Mouse (Mus musculus): ENCODE results near the gene Depdc5. TPM values are rescaled to one million over a fixed set of nuclear protein-coding genes. Genes with fewer than 3 reads are reported as not detected.
"Not testable (repeated sequence)": the region's sequence is repeated elsewhere in the genome, so short reads cannot be mapped to it uniquely, and the experiment has no call there.

The Depdc5 gene
- total RNA-seq (2021), result 10 to 100 TPM; 13.3 to 15.6 TPM
- long read RNA-seq, experiment 1, partial matches to known transcripts, result 5 of 12 reads
- long read RNA-seq, experiment 1, other reads (novel, unspliced or antisense), result 7 of 12 reads
- long read RNA-seq, experiment 2, partial matches to known transcripts, result 2 of 6 reads
- long read RNA-seq, experiment 2, other reads (novel, unspliced or antisense), result 4 of 6 reads

GRCm38 (mm10) chr5:32863253-32864228, at the start of gene Depdc5:
Gene Depdc5 (plus strand): TSS chr5:32863701.
- peak within 1 kb of the TSS; percentile 86 for H3K27ac ChIP-seq
- DNase-seq, result peak; percentile 98
- intact Hi-C loops (cut with DNase I), result loop anchor here (10.0 kb wide), 1 partner anchor 761 kb away; the partner anchor contains the start of genes Fam53a and Gm9903
- no peak for TF ChIP-seq CTCF (IDR thresholded peaks at IDR 0.05)
- H3K4me3 ChIP-seq, result peak within 1 kb of the TSS; percentile 86

- Histone ChIP-seq H3K27ac (no peak overlapping the region), H3K4me3 (no peak overlapping the region)
- no peak for DNase-seq
- intact Hi-C loops (cut with DNase I), result no loop called here
- TF ChIP-seq CTCF (IDR thresholded peaks at IDR 0.05), result no peak
Observed at GRCm38 (mm10) chr5:32815396-32815795, 48.1 kb upstream of the Depdc5 start.

GRCm38 (mm10) chr5:32820471-32820870, 43.0 kb upstream of the Depdc5 start:
- no peak for DNase-seq
- H3K4me3 ChIP-seq, result no peak overlapping the region
- intact Hi-C loops (cut with DNase I), result no loop called here
- no peak for TF ChIP-seq CTCF (IDR thresholded peaks at IDR 0.05)
- H3K27ac ChIP-seq, result no peak overlapping the region

- no peak within 1 kb of the TSS for H3K27ac ChIP-seq
- intact Hi-C loops (cut with DNase I), result no loop called here
- H3K4me3 ChIP-seq, result no peak within 1 kb of the TSS
- no peak for TF ChIP-seq CTCF (IDR thresholded peaks at IDR 0.05)
- no peak for DNase-seq
Observed at GRCm38 (mm10) chr5:32827009-32827408, 36.5 kb upstream of the Depdc5 start, which contains the start of gene Gm20671. Gene Gm20671 (minus strand): TSS chr5:32827109.

GRCm38 (mm10) chr5:32828766-32829165, 34.7 kb upstream of the Depdc5 start:
- DNase-seq; H3K4me3 ChIP-seq; H3K27ac ChIP-seq; intact Hi-C loops (cut with DNase I): not testable (repeated sequence)

GRCm38 (mm10) chr5:32830054-32830453, 33.4 kb upstream of the Depdc5 start:
- Histone ChIP-seq H3K27ac (no peak overlapping the region), H3K4me3 (no peak overlapping the region)
- no peak for TF ChIP-seq CTCF (IDR thresholded peaks at IDR 0.05)
- intact Hi-C loops (cut with DNase I), result no loop called here
- no peak for DNase-seq

GRCm38 (mm10) chr5:32834497-32834896, 29.0 kb upstream of the Depdc5 start:
- no peak for DNase-seq
- Histone ChIP-seq H3K27ac (no peak overlapping the region), H3K4me3 (no peak overlapping the region)
- intact Hi-C loops (cut with DNase I), result no loop called here
- no peak for TF ChIP-seq CTCF (IDR thresholded peaks at IDR 0.05)

- no peak for DNase-seq
- Histone ChIP-seq H3K4me3 (no peak overlapping the region), H3K27ac (no peak overlapping the region)
- TF ChIP-seq CTCF (IDR thresholded peaks at IDR 0.05), result no peak
- intact Hi-C loops (cut with DNase I), result no loop called here
Observed at GRCm38 (mm10) chr5:32836976-32837375, 26.5 kb upstream of the Depdc5 start.

GRCm38 (mm10) chr5:32840029-32840428, 23.5 kb upstream of the Depdc5 start:
- intact Hi-C loops (cut with DNase I), result no loop called here
- TF ChIP-seq CTCF (IDR thresholded peaks at IDR 0.05), result peak; percentile 37

GRCm38 (mm10) chr5:32849178-32849577, 14.3 kb upstream of the Depdc5 start:
- intact Hi-C loops (cut with DNase I), result no loop called here
- no peak for TF ChIP-seq CTCF (IDR thresholded peaks at IDR 0.05)
- DNase-seq, result no peak
- no peak overlapping the region for H3K27ac ChIP-seq
- H3K4me3 ChIP-seq, result no peak overlapping the region

More at GRCm38 (mm10) chr5:32840029-32840428, 23.5 kb upstream of the Depdc5 start:
- Histone ChIP-seq H3K27ac (no peak overlapping the region), H3K4me3 (no peak overlapping the region)
- DNase-seq, result no peak

GRCm38 (mm10) chr5:32849580-32849979, 13.9 kb upstream of the Depdc5 start:
- DNase-seq; H3K4me3 ChIP-seq; H3K27ac ChIP-seq; intact Hi-C loops (cut with DNase I): not testable (repeated sequence)

- no peak overlapping the region for H3K27ac ChIP-seq
- no peak for DNase-seq
- intact Hi-C loops (cut with DNase I), result loop anchor here (10.0 kb wide), 1 partner anchor 137 kb away; no protein-coding TSS in a partner anchor
- TF ChIP-seq CTCF (IDR thresholded peaks at IDR 0.05), result no peak
- H3K4me3 ChIP-seq, result no peak overlapping the region; the same call in 1 of the 2 replicates
Observed at GRCm38 (mm10) chr5:32852026-32852425, 11.5 kb upstream of the Depdc5 start.

Data from gastrocnemius, adult 2 months (tissue).